Mouse (Mus musculus): Measurements from ENCODE around the gene Gm42372. TPM values are rescaled to one million over a fixed set of nuclear protein-coding genes. Genes with fewer than 3 reads are reported as not detected.
"Not testable (repeated sequence)": the region's sequence is repeated elsewhere in the genome, so short reads cannot be mapped to it uniquely, and the experiment has no call there.

The Gm42372 gene
- total RNA-seq (2021) = not detected

DNA sequence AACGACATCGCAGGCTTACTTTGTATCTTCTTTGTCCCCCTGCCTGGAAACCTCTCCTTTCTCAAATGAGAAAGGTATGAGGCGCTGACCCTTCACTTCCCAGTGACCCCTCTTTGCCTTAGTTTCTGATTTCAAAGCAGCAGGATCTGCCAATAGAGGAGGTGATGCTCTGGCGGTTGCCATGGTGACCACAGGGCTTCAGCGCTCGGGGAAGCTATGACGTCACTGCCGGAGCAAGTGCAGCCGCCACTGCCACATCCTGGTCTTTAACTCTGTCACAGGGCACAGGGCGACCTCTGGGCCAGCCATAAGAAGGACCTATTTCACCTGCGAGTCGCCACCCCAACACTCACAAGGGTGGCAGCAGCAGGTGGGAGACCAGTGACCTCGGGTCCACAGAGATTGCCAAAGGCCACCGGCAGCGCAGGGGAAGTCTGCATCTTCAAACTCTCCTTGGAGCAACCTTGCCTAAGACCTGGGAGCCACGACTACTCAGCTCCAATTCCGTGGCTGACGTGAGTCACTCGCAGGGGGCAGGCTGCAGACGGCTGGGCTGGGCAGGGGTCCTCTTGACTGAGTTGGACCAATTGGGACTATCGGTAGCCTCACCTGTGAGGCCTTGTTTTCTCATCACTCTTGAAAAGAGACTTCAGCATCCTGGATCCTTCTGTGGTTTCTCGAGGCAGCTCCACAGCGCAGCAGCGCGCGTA lies at the start of gene Gm42372:
TSS of gene Gm42372 (plus strand) at position 228 of the 710 bp plus-strand sequence.
- intact Hi-C loops (cut with DNase I) = no loop called here
- DNase-seq (ENCODE audit: low spot score) = no peak

- DNase-seq (ENCODE audit: low spot score) = no peak
- intact Hi-C loops (cut with DNase I) = no loop called here
These were observed 45.6 kb upstream of the Gm42372 start for GRCm38 (mm10) chr7:16937312-16937711.

- intact Hi-C loops (cut with DNase I) = no loop called here
- DNase-seq (ENCODE audit: low spot score) = no peak
These were observed 44.6 kb upstream of the Gm42372 start for GRCm38 (mm10) chr7:16938117-16938791.

DNA sequence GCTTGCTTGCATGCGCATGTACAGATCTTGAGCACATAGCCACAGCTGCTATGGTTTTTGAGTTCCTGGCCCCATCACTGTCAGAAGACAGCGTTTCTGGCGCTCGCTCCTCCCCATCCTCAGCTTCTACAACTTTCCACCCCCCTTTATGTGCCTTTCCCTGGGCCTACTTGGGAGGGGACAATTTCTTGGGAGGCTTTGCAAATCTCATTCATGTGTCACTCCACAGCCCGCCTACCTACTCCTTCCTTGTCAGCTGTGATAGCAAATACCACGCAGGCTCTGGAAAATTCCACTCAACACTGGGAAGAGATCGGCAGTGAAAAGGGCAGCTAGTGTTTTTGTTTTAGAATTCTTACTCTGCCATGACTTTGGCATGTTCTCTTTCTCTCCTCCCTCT lies 42.6 kb upstream of the Gm42372 start:
- no peak for DNase-seq (ENCODE audit: low spot score)
- intact Hi-C loops (cut with DNase I) = no loop called here

- no peak for DNase-seq (ENCODE audit: low spot score)
These were observed 40.0 kb upstream of the Gm42372 start for GRCm38 (mm10) chr7:16942861-16943260.

GRCm38 (mm10) chr7:16944061-16944807 lies 38.7 kb upstream of the Gm42372 start, which contains the start of gene Pnmal2:
Gene Pnmal2, plus strand, starts transcription at chr7:16944682.
- DNase-seq (ENCODE audit: low spot score) = peak; percentile 61
- intact Hi-C loops (cut with DNase I) = no loop called here

More at GRCm38 (mm10) chr7:16942861-16943260, 40.0 kb upstream of the Gm42372 start:
- intact Hi-C loops (cut with DNase I) = no loop called here

GRCm38 (mm10) chr7:16944808-16945315 lies 38.0 kb upstream of the Gm42372 start:
- intact Hi-C loops (cut with DNase I) = loop anchor here (5.0 kb wide), 2 partner anchors 107 to 122 kb away; no protein-coding TSS in a partner anchor
- no peak for DNase-seq (ENCODE audit: low spot score)

- DNase-seq (ENCODE audit: low spot score) = no peak
- intact Hi-C loops (cut with DNase I) = loop anchor here (5.0 kb wide), 2 partner anchors 107 to 122 kb away; no protein-coding TSS in a partner anchor
These were observed 37.5 kb upstream of the Gm42372 start for GRCm38 (mm10) chr7:16945419-16945818.

DNA sequence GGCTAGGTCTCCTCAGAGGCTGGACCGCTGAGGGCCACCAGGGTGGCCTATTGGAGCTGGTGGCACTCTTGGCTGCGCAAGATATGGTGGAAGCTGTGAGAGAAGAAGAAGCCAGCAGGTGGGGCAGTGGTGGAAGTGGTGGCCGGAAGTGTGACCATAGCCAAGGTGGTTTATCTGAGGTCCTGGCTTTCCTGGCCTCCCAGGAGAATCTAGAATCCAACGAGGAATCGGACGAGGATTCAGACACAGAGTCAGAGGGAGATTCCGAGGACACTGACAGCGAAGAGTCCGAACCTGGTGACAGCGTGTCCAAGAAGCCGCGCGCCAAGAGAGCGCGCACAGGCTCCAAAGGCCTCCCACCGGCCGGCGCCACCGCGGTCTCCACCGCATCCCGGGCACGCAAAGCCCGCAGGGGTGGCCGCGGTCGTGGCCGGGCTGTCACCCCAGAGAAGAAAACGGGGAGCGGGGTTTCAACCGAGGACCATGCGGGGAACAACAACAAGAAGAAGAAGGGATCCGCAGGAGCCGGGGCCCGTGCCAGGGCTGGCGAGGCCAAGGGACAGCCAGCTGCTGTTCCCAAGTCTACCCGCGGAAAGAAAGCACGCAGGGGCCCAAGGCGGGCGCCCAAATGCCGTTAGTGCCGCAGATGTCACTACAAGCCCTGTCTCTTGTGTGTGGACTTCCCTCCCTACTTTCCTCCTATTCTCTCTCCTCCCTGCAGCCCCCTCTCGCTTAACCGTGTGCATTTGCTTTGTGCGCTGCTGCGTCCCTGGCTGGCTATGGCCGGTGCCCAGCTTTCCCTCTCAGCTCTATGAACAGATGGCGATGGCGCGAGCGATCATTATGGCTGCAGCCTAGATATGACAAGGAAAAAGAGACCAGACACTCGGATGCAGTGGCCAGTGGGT lies 36.2 kb upstream of the Gm42372 start:
- DNase-seq (ENCODE audit: low spot score) = no peak
- intact Hi-C loops (cut with DNase I) = loop anchor here (5.0 kb wide), 2 partner anchors 106 to 121 kb away; no protein-coding TSS in a partner anchor

GRCm38 (mm10) chr7:16947349-16947895 lies 35.5 kb upstream of the Gm42372 start:
- no peak for DNase-seq (ENCODE audit: low spot score)
- intact Hi-C loops (cut with DNase I) = loop anchor here (5.0 kb wide), 2 partner anchors 105 to 120 kb away; no protein-coding TSS in a partner anchor

DNA sequence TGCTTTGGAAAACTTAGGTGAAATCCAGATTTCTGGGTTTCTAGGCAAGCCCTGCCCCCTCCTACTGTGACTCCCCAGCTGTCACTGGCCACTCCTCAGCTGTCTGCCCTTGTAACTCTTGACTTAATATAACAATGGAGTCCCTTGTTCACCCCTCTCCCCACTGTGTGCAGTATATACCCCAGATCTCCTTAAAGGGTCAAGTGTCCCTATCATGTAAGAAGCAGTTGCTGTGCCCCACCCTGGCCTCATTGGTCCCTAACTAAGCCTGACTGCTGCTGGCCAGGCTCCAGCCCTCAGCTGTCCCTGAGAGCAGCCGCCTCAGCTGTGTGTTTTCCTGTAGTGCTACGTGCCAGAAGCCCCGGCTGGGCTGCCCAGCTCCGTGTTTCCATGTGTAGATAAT lies 34.9 kb upstream of the Gm42372 start:
- intact Hi-C loops (cut with DNase I) = loop anchor here (5.0 kb wide), 2 partner anchors 104 to 119 kb away; no protein-coding TSS in a partner anchor
- DNase-seq (ENCODE audit: low spot score) = peak; percentile 37

- intact Hi-C loops (cut with DNase I) = loop anchor here (5.0 kb wide), 2 partner anchors 103 to 118 kb away; no protein-coding TSS in a partner anchor
These were observed 33.9 kb upstream of the Gm42372 start for GRCm38 (mm10) chr7:16948923-16949458.

GRCm38 (mm10) chr7:16949908-16950841 lies 32.7 kb upstream of the Gm42372 start:
- intact Hi-C loops (cut with DNase I) = loop anchor here (1.0 to 5.0 kb wide), 3 partner anchors 18 to 117 kb away; no protein-coding TSS in a partner anchor
- no peak for DNase-seq (ENCODE audit: low spot score)

More at GRCm38 (mm10) chr7:16948923-16949458, 33.9 kb upstream of the Gm42372 start:
- DNase-seq (ENCODE audit: low spot score) = no peak

DNA sequence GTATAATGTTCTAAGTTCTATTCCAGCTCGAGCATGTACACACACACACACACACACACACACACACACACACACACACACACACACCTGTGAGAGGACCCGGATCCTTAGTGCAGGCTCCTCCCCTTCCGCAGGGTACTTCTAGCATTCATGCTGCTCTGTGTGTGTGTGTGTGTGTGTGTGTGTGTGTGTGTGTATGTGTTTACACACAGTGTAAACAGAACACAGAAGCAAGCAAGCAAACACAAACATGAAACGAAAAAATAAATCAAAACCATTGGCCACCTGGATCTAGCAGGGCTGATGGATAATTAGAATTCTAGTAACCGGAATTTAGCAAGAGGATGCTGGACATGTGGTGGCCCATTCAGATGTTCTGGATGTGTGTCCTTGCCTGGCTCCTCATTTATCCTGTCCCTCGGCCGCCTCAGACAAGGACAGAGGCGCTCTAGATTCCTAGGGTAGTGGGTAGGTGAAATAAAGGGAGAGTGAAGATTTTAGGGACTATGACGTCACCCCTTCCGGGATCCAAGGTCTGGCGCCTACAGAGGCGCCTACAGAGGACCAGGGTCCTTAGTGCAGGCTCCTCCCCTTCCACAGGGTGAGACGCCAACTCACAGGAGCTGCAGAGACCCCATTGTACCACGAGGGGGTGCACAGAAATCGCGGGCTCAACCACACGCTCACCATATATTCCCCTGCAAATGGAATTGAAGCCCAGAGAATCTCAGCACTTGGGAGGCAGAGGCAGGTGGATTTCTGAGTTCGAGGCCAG lies 31.8 kb upstream of the Gm42372 start:
- intact Hi-C loops (cut with DNase I) = loop anchor here (1.0 kb wide), 2 partner anchors 19 to 51 kb away; no protein-coding TSS in a partner anchor
- DNase-seq (ENCODE audit: low spot score) = peak; percentile 61

GRCm38 (mm10) chr7:16953776-16954175 lies 29.1 kb upstream of the Gm42372 start:
- intact Hi-C loops (cut with DNase I); DNase-seq (ENCODE audit: low spot score): not testable (repeated sequence)

DNA sequence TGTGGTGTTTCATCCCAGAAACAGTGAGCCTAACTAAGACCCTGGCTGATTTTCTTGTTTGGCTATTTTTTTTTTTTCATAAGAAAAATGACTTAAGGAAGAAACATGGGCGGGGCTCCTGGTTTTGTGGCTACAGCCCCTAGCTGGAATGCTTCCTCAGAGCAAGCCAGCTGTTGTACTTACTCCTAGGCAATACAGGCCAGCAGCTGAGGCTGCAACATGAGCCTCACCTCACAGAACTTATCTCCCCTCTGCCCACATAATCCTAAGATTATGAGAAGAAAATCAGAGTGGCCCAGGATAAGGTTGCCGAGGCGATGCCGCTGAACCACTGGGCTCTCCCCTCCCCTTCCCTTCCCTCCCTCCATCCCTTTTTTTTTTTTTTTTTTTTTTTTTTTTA lies 27.2 kb upstream of the Gm42372 start:
- DNase-seq (ENCODE audit: low spot score) = no peak
- intact Hi-C loops (cut with DNase I) = no loop called here

Data from heart, postnatal 25 days (tissue).